Mouse (Mus musculus) stomach, postnatal 0 days (tissue): ENCODE results near the gene Zw10. TPM values are rescaled to one million over a fixed set of nuclear protein-coding genes. Genes with fewer than 3 reads are reported as not detected.

Source experiments
- ATAC-seq: fragments of 200-750 bp; cut with Nextera tagmentation; 2 replicates; pipeline ENCODE4 v1.8.0; 2017; ENCODE audit not compliant: low FRiP score, low TSS enrichment
- DNase-seq: peaks from one replicate; pipeline ENCODE4 v3.0.0-alpha.2; 2016; ENCODE audit warnings: low spot score
- H3K27ac ChIP-seq: fragments of 300-500 bp; sonication (generic); replicated peaks from 2 replicates; pipeline ENCODE4 v1.5.1; 2014; ENCODE audit warnings: mild to moderate bottlenecking, control low read depth
- H3K27me3 ChIP-seq: fragments of 300-500 bp; sonication (generic); 2 replicates; pipeline ENCODE4 v1.6.1; 2014; ENCODE audit warnings: low read length; ENCODE audit not compliant: control insufficient read depth, insufficient read depth
- H3K36me3 ChIP-seq: fragments of 300-500 bp; sonication (generic); 2 replicates; pipeline ENCODE4 v1.6.1; 2014; ENCODE audit warnings: low read length, mixed read lengths; ENCODE audit not compliant: control insufficient read depth, insufficient read depth
- H3K4me1 ChIP-seq: fragments of 300-500 bp; sonication (generic); replicated peaks from 2 replicates; pipeline ENCODE4 v1.6.1; 2014; ENCODE audit warnings: antibody characterized with exemption; ENCODE audit not compliant: control insufficient read depth, insufficient read depth
- H3K4me2 ChIP-seq: fragments of 300-500 bp; sonication (generic); replicated peaks from 2 replicates; pipeline ENCODE4 v1.6.1; 2014; ENCODE audit warnings: low read depth, mild to moderate bottlenecking, control low read depth, moderate library complexity
- H3K4me3 ChIP-seq: fragments of 300-500 bp; sonication (generic); 2 replicates; pipeline ENCODE4 v1.5.1; 2014; ENCODE audit warnings: low read depth, low read length, control low read depth
- H3K9ac ChIP-seq: fragments of 300-500 bp; sonication (generic); 2 replicates; pipeline ENCODE4 v1.6.1; 2014; ENCODE audit warnings: mild to moderate bottlenecking, low read length, control low read depth, mixed read lengths
- H3K9me3 ChIP-seq: fragments of 300-500 bp; sonication (generic); 2 replicates; pipeline ENCODE4 v1.6.1; 2016; ENCODE audit warnings: low read length; ENCODE audit not compliant: control insufficient read depth
- CTCF ChIP-seq: IDR thresholded peaks from 2 replicates; pipeline ENCODE4 v1.5.1; 2016; ENCODE audit warnings: antibody characterized with exemption, low read depth, mild to moderate bottlenecking, moderate library complexity
- EP300 ChIP-seq: optimal IDR thresholded peaks from 2 replicates; pipeline ENCODE3; 2016; ENCODE audit warnings: antibody characterized with exemption
- WGBS: fragments of 180-500 bp; shearing (Covaris S2); extraction: QIAGEN DNeasy Blood & Tissue Kit; methylation state at CpG from one replicate; pipeline ENCODE4 v1.1.7; 2014; 5-methylcytosine and 5-hydroxymethylcytosine counted together
- polyA plus RNA-seq: library from polyadenylated mRNA; unstranded; fragments of >200 nt; fragmentation: Nextera tagmentation; extraction: Ambion mirVana; gene quantifications from 2 replicates; pipeline ENCODE4 v1.2.1, GENCODE M21; 2015

Zw10 gene
- polyA plus RNA-seq, 1 experiment from 2014 or later: 14.1 TPM

DNA sequence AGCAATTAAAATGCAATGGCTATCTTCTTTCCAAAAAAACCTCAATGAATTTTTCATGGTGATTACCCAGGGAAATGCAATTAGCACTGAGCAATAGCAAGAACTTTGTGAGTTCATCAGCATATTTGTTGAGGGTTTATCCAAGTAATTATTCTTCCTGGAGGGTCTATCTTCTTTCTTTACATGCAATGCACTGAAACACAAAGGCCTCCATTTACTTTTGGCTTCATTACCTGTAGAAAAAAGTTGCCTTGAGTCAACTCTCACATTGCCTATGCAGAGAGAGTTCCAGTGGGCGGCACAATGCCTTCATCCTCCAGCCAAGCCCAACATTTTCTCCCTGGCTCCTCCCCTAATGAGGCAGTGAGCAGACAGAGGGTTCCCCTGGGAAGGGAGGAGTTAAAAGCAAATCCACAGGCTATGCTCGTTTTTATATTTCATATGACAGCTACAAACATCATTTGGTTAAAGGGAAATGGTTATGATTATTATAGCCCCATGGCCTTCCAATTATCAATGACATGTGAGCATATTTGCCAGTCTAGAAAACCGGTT lies 62.9 kb downstream of the Zw10 start:
- WGBS: 35% methylated on average over 3 of the region's 3 CpGs
- no peak overlapping the region for H3K27ac ChIP-seq
- no peak overlapping the region for H3K9ac ChIP-seq
- no peak overlapping the region for H3K4me3 ChIP-seq
- H3K4me2 ChIP-seq: no peak overlapping the region
- H3K9me3 ChIP-seq: no peaks in the 10 kb centered on the region
- DNase-seq (no peak), ATAC-seq (no peak)
- no peaks in the 10 kb centered on the region for H3K27me3 ChIP-seq
- no peaks in the 10 kb centered on the region for H3K36me3 ChIP-seq
- TF ChIP-seq EP300: no peak
- no peak for TF ChIP-seq CTCF
- no peaks in the 10 kb centered on the region for H3K4me1 ChIP-seq

- H3K36me3 ChIP-seq: no peaks in the 10 kb centered on the region
- DNase-seq (no peak), ATAC-seq (no peak)
- H3K27me3 ChIP-seq: no peaks in the 10 kb centered on the region
- H3K4me1 ChIP-seq: no peaks in the 10 kb centered on the region
- TF ChIP-seq EP300 (no peak), CTCF (no peak)
- no peak overlapping the region for H3K4me2 ChIP-seq
- no peak overlapping the region for H3K9ac ChIP-seq
- H3K4me3 ChIP-seq: no peak overlapping the region
- 84% methylated on average over 4 of the region's 4 CpGs for WGBS
- no peak overlapping the region for H3K27ac ChIP-seq
- no peaks in the 10 kb centered on the region for H3K9me3 ChIP-seq
These were observed 64.3 kb downstream of the Zw10 start for GRCm38 (mm10) chr9:49119759-49120158.

- ATAC-seq: no peak
- Histone ChIP-seq H3K4me3 (no peak overlapping the region), H3K4me2 (no peak overlapping the region), H3K9ac (no peak overlapping the region), H3K9me3 (no peaks in the 10 kb centered on the region), H3K27ac (no peak overlapping the region), H3K27me3 (no peaks in the 10 kb centered on the region), H3K4me1 (no peaks in the 10 kb centered on the region), H3K36me3 (no peaks in the 10 kb centered on the region)
- 42% methylated on average over 7 of the region's 7 CpGs for WGBS
- TF ChIP-seq EP300: no peak
- TF ChIP-seq CTCF: no peak
- DNase-seq: no peak
These were observed 70.3 kb downstream of the Zw10 start for GRCm38 (mm10) chr9:49125706-49126105.

Other genes starting within 250 kb of the Zw10 start
- gene Zbtb16, start 219.4 kb upstream of the Zw10 start, polyA plus RNA-seq: 1.2 and 1.7 TPM in 2 replicates
- gene Htr3a, start 144.5 kb upstream of the Zw10 start, polyA plus RNA-seq: 1.3 and 1.4 TPM in 2 replicates
- gene Htr3b, start 90.6 kb upstream of the Zw10 start, polyA plus RNA-seq: 0.19 and 0.21 TPM in 2 replicates
- gene Usp28, start 70.2 kb upstream of the Zw10 start, polyA plus RNA-seq: 6.6 and 8.1 TPM in 2 replicates
- 3.5 and 4.3 TPM in 2 replicates for gene Tmprss5, start 25.6 kb downstream of the Zw10 start, polyA plus RNA-seq
- gene Gm4894, start 194.9 kb downstream of the Zw10 start, polyA plus RNA-seq: not detected in 2 replicates